Mouse (Mus musculus) bone marrow, adult 2 months (tissue): ENCODE measurements at regions not wholly inside any gene's neighbourhood (a gene's known extent, or its start where the extent isn't known, plus 50 kb on each side); places are given as distances from the start of the nearest gene placed in this dataset.

Experiments
- CTCF ChIP-seq: fragments of 200-500 bp; IDR thresholded peaks from 2 replicates; pipeline ENCODE4 v1.5.1; 2011; ENCODE audit warnings: low read length, control low read depth; ENCODE audit not compliant: control insufficient read depth, insufficient read depth
- POLR2A ChIP-seq: fragments of 200-500 bp; IDR thresholded peaks from 2 replicates; pipeline ENCODE4 v1.6.1; 2011; ENCODE audit warnings: low read depth, mild to moderate bottlenecking, control low read depth, low read length, borderline replicate concordance; ENCODE audit not compliant: control insufficient read depth

DNA sequence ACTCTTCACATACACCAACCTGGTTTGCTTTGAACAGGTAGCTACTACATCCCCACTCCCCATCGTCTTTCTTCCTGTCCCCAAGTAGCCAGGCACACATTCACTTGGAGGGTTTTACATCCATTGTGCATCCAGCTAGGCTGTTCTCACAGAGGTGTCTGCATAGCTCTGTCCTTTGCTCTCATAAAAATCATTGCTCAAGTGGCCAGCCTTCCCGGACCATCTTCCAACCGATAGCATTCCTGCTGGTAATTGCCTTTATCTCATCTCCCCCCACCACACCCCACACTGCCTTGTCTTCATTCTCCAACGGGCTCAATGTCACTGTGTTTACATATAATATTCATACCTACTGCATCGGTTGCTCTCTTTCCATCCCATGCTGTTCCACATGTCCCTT lies 106.4 kb downstream of the Efnb2 start:
- TF ChIP-seq POLR2A (no peak), CTCF (no peak)
